Mouse (Mus musculus): Measurements from ENCODE around the gene Emilin3. TPM values are rescaled to one million over a fixed set of nuclear protein-coding genes. Genes with fewer than 3 reads are reported as not detected.

The Emilin3 gene
- polyA plus RNA-seq, 1 experiment = not detected

GRCm38 (mm10) chr2:160881462-160882101, 30.5 kb downstream of the Emilin3 start:
- peaks cover 10% of the 10 kb centered on the region; the same call in 1 of the 2 replicates for H3K9me3 ChIP-seq

GRCm38 (mm10) chr2:160880453-160881195, 31.5 kb downstream of the Emilin3 start, which contains the start of gene Lpin3:
Lpin3 (plus strand) TSS chr2:160880670.
- TF ChIP-seq FLI1 (IDR thresholded peaks at IDR 0.05; ENCODE audit: low read length) = no peak
- TF ChIP-seq GATA1 (IDR thresholded peaks at IDR 0.05; ENCODE audit: borderline replicate concordance, low read length) = no peak
- Histone ChIP-seq H3K4me3 (replicated peaks) (peak within 1 kb of the TSS; percentile 19), H3K36me3 (replicated peaks; ENCODE audit: low read length) (no peaks in the 10 kb centered on the region), H3K9me3 (peaks cover 16% of the 10 kb centered on the region; the same call in 1 of the 2 replicates), H3K27me3 (replicated peaks) (peaks cover 25% of the 10 kb centered on the region), H3K4me1 (peaks cover 29% of the 10 kb centered on the region)

More at GRCm38 (mm10) chr2:160881462-160882101, 30.5 kb downstream of the Emilin3 start:
- no peaks in the 10 kb centered on the region for H3K36me3 ChIP-seq (replicated peaks; ENCODE audit: low read length)
- TF ChIP-seq GATA1 (IDR thresholded peaks at IDR 0.05; ENCODE audit: borderline replicate concordance, low read length) (no peak), FLI1 (IDR thresholded peaks at IDR 0.05; ENCODE audit: low read length) (no peak)
- H3K4me3 ChIP-seq (replicated peaks) = no peak overlapping the region
- H3K27me3 ChIP-seq (replicated peaks) = peaks cover 25% of the 10 kb centered on the region
- peaks cover 29% of the 10 kb centered on the region for H3K4me1 ChIP-seq

GRCm38 (mm10) chr2:160876115-160876514, 36.0 kb downstream of the Emilin3 start:
- H3K9me3 ChIP-seq = peaks cover 22% of the 10 kb centered on the region; the same call in 1 of the 2 replicates
- no peak overlapping the region for H3K4me3 ChIP-seq (replicated peaks)
- H3K4me1 ChIP-seq = peaks cover 31% of the 10 kb centered on the region
- TF ChIP-seq FLI1 (IDR thresholded peaks at IDR 0.05; ENCODE audit: low read length) (no peak), GATA1 (IDR thresholded peaks at IDR 0.05; ENCODE audit: borderline replicate concordance, low read length) (no peak)
- H3K27me3 ChIP-seq (replicated peaks) = peaks cover 17% of the 10 kb centered on the region
- no peaks in the 10 kb centered on the region for H3K36me3 ChIP-seq (replicated peaks; ENCODE audit: low read length)

- H3K9me3 ChIP-seq = peaks cover 22% of the 10 kb centered on the region; the same call in 1 of the 2 replicates
- TF ChIP-seq GATA1 (IDR thresholded peaks at IDR 0.05; ENCODE audit: borderline replicate concordance, low read length) (no peak), FLI1 (IDR thresholded peaks at IDR 0.05; ENCODE audit: low read length) (no peak)
- H3K4me1 ChIP-seq = peaks cover 15% of the 10 kb centered on the region
- H3K4me3 ChIP-seq (replicated peaks) = no peak overlapping the region
- no peaks in the 10 kb centered on the region for H3K36me3 ChIP-seq (replicated peaks; ENCODE audit: low read length)
- H3K27me3 ChIP-seq (replicated peaks) = peaks cover 17% of the 10 kb centered on the region
Observed at GRCm38 (mm10) chr2:160874231-160874877, 37.8 kb downstream of the Emilin3 start.

- Histone ChIP-seq H3K4me1 (peaks cover 15% of the 10 kb centered on the region), H3K36me3 (replicated peaks; ENCODE audit: low read length) (no peaks in the 10 kb centered on the region), H3K9me3 (peaks cover 18% of the 10 kb centered on the region; the same call in 1 of the 2 replicates), H3K4me3 (replicated peaks) (peak within 1 kb of the TSS; percentile 93), H3K27me3 (replicated peaks) (peaks cover 22% of the 10 kb centered on the region)
- TF ChIP-seq FLI1 (IDR thresholded peaks at IDR 0.05; ENCODE audit: low read length) (no peak), GATA1 (IDR thresholded peaks at IDR 0.05; ENCODE audit: borderline replicate concordance, low read length) (no peak)
Observed at GRCm38 (mm10) chr2:160872890-160873382, 39.2 kb downstream of the Emilin3 start, which contains the start of gene Zhx3. Zhx3 (minus strand) TSS chr2:160872998.

GRCm38 (mm10) chr2:160872395-160872794, 39.7 kb downstream of the Emilin3 start:
- H3K9me3 ChIP-seq = peaks cover 13% of the 10 kb centered on the region; the same call in 1 of the 2 replicates
- no peaks in the 10 kb centered on the region for H3K36me3 ChIP-seq (replicated peaks; ENCODE audit: low read length)
- TF ChIP-seq FLI1 (IDR thresholded peaks at IDR 0.05; ENCODE audit: low read length) (no peak), GATA1 (IDR thresholded peaks at IDR 0.05; ENCODE audit: borderline replicate concordance, low read length) (no peak)
- peak overlapping the region; percentile 93 for H3K4me3 ChIP-seq (replicated peaks)
- peaks cover 20% of the 10 kb centered on the region for H3K27me3 ChIP-seq (replicated peaks)
- H3K4me1 ChIP-seq = peaks cover 15% of the 10 kb centered on the region

GRCm38 (mm10) chr2:160871310-160871709, 40.8 kb downstream of the Emilin3 start:
- no peaks in the 10 kb centered on the region for H3K36me3 ChIP-seq (replicated peaks; ENCODE audit: low read length)
- peaks cover 26% of the 10 kb centered on the region for H3K27me3 ChIP-seq (replicated peaks)
- no peak overlapping the region for H3K4me3 ChIP-seq (replicated peaks)
- TF ChIP-seq FLI1 (IDR thresholded peaks at IDR 0.05; ENCODE audit: low read length) = no peak
- TF ChIP-seq GATA1 (IDR thresholded peaks at IDR 0.05; ENCODE audit: borderline replicate concordance, low read length) = no peak
- peaks cover 15% of the 10 kb centered on the region for H3K4me1 ChIP-seq
- H3K9me3 ChIP-seq = peaks cover 13% of the 10 kb centered on the region; the same call in 1 of the 2 replicates

- H3K9me3 ChIP-seq = no peaks in the 10 kb centered on the region
- peaks cover 15% of the 10 kb centered on the region for H3K4me1 ChIP-seq
- peaks cover 40% of the 10 kb centered on the region for H3K27me3 ChIP-seq (replicated peaks)
- no peaks in the 10 kb centered on the region for H3K36me3 ChIP-seq (replicated peaks; ENCODE audit: low read length)
- H3K4me3 ChIP-seq (replicated peaks) = no peak overlapping the region
- no peak for TF ChIP-seq GATA1 (IDR thresholded peaks at IDR 0.05; ENCODE audit: borderline replicate concordance, low read length)
- no peak for TF ChIP-seq FLI1 (IDR thresholded peaks at IDR 0.05; ENCODE audit: low read length)
Observed at GRCm38 (mm10) chr2:160869446-160869845, 42.7 kb downstream of the Emilin3 start.

- TF ChIP-seq FLI1 (IDR thresholded peaks at IDR 0.05; ENCODE audit: low read length) (no peak), GATA1 (IDR thresholded peaks at IDR 0.05; ENCODE audit: borderline replicate concordance, low read length) (no peak)
- Histone ChIP-seq H3K27me3 (replicated peaks) (peaks cover 55% of the 10 kb centered on the region), H3K4me3 (replicated peaks) (no peak overlapping the region), H3K4me1 (peaks cover 5% of the 10 kb centered on the region), H3K9me3 (no peaks in the 10 kb centered on the region), H3K36me3 (replicated peaks; ENCODE audit: low read length) (no peaks in the 10 kb centered on the region)
Observed at GRCm38 (mm10) chr2:160865266-160865665, 46.9 kb downstream of the Emilin3 start.
